Mouse (Mus musculus) layer of hippocampus, adult 11-12 months (tissue): Measurements from ENCODE around the gene Ewsr1.

Experiments used
- DNase-seq: peaks from one replicate; pipeline ENCODE4 v3.0.0; 2022; ENCODE audit warnings: low spot score

The Ewsr1 gene

GRCm38 (mm10) chr11:5098736-5099542, at the start of gene Ewsr1, which contains the start of gene Rhbdd3:
TSS of gene Ewsr1 (minus strand) at chr11:5099266.
TSS of gene Rhbdd3 (plus strand) at chr11:5098926.
- DNase-seq = peak; percentile 95

- DNase-seq = no peak
Measured at GRCm38 (mm10) chr11:5145600-5145999, 46.5 kb upstream of the Ewsr1 start.

GRCm38 (mm10) chr11:5141965-5142364, 42.9 kb upstream of the Ewsr1 start:
- no peak for DNase-seq

GRCm38 (mm10) chr11:5141252-5141651, 42.2 kb upstream of the Ewsr1 start:
- no peak for DNase-seq

- peak; percentile 43 for DNase-seq
Measured at GRCm38 (mm10) chr11:5140619-5141018, 41.6 kb upstream of the Ewsr1 start.

GRCm38 (mm10) chr11:5139372-5139771, 40.3 kb upstream of the Ewsr1 start:
- no peak for DNase-seq

- DNase-seq = no peak
Measured at GRCm38 (mm10) chr11:5138642-5139041, 39.6 kb upstream of the Ewsr1 start.

- DNase-seq = no peak
Measured at GRCm38 (mm10) chr11:5135914-5136313, 36.8 kb upstream of the Ewsr1 start.

- no peak for DNase-seq
Measured at GRCm38 (mm10) chr11:5132751-5133150, 33.7 kb upstream of the Ewsr1 start.

- DNase-seq = no peak
Measured at GRCm38 (mm10) chr11:5130111-5130665, 31.1 kb upstream of the Ewsr1 start.

- no peak for DNase-seq
Measured at GRCm38 (mm10) chr11:5129035-5129480, 30.0 kb upstream of the Ewsr1 start.

GRCm38 (mm10) chr11:5125713-5126112, 26.6 kb upstream of the Ewsr1 start:
- no peak for DNase-seq

GRCm38 (mm10) chr11:5114931-5115581, 16.0 kb upstream of the Ewsr1 start:
- DNase-seq = peak; percentile 93

GRCm38 (mm10) chr11:5113645-5114044, 14.6 kb upstream of the Ewsr1 start:
- no peak for DNase-seq

- DNase-seq = no peak
Measured at GRCm38 (mm10) chr11:5109441-5109840, 10.4 kb upstream of the Ewsr1 start.

GRCm38 (mm10) chr11:5103986-5104509, 5.0 kb upstream of the Ewsr1 start:
- DNase-seq = no peak

- DNase-seq = no peak
Measured at GRCm38 (mm10) chr11:5102384-5102783, 3.3 kb upstream of the Ewsr1 start.

GRCm38 (mm10) chr11:5101641-5102040, 2.6 kb upstream of the Ewsr1 start:
- DNase-seq = no peak

- no peak for DNase-seq
Measured at GRCm38 (mm10) chr11:5100801-5101200, 1.7 kb upstream of the Ewsr1 start.

- DNase-seq = no peak
Measured at GRCm38 (mm10) chr11:5100283-5100682, 1.2 kb upstream of the Ewsr1 start.

GRCm38 (mm10) chr11:5099576-5100183, 614 bp upstream of the Ewsr1 start:
- DNase-seq = peak; percentile 85

GRCm38 (mm10) chr11:5098035-5098735, 881 bp downstream of the Ewsr1 start:
- peak; percentile 60 for DNase-seq
